Mouse (Mus musculus) megakaryocyte, embryonic 14.5 days (primary cell): ENCODE measurements around the gene Cd163l1.

Experiments
- FLI1 ChIP-seq: IDR thresholded peaks from 2 replicates; pipeline ENCODE4 v1.6.1; 2012; ENCODE audit warnings: low read length, inconsistent platforms, mixed read lengths
- GATA1 ChIP-seq: IDR thresholded peaks from 3 replicates; pipeline ENCODE4 v1.6.1; 2012; ENCODE audit warnings: mixed read lengths, low read length, inconsistent platforms, borderline replicate concordance

- TF ChIP-seq GATA1: no peak
- no peak for TF ChIP-seq FLI1
Measured at GRCm38 (mm10) chr7:140247216-140247615, 29.1 kb downstream of the Cd163l1 start, which contains the start of gene 5830411N06Rik.
